Mouse (Mus musculus): ENCODE measurements at regions not wholly inside any gene's neighbourhood (a gene's known extent, or its start where the extent isn't known, plus 50 kb on each side); places are given as distances from the start of the nearest gene placed in this dataset.

DNA sequence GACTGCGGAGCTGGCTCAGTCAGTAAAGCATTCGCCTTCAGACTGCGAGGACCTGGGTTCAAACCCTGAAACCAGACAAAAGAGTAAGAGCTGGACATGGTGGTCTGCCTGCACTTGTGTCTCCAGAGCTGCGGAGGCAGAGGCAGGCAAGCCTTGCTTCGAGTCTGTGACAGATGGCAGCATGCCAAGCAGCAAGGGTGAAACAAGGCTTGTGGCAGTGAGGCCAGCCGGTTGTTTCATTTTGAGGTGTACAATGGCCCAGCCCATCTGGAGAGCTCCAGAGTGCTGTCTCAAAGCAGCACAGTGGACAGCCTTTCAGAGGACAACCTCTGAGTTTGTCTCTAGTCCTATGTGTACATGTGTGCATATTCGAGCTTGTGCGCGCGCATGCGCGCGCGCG is 225.9 kb downstream of the Prex1 start:
- no peak for DNase-seq (ENCODE audit: low spot score in 2 of 2)
- no peak overlapping the region for H3K27ac ChIP-seq
- no peak overlapping the region for H3K4me3 ChIP-seq
- TF ChIP-seq CTCF (conservative IDR thresholded peaks at IDR 0.05): no peak

DNA sequence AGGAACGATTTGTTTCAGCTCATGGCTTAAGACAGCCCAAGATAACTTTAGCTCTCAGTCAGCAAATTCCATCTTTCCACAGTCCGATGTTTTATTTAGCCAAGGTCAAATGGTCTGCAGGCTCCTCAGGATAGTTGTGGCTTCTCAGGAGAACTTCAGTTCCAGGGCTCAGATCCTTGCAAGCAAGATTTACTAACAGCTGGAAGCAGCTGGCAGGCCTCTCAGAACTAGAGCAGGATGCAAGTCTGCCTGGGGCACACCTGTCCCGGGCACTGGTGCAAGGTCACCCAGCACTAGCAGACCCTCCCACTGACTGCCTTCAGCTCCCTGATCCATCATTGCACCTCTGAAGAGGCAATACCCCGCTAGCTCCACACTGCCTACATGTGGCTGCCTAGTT is 227.8 kb downstream of the Prex1 start:
- TF ChIP-seq CTCF (conservative IDR thresholded peaks at IDR 0.05): peak; percentile 29; the same call in 1 of the 2 replicates
- no peak for DNase-seq (ENCODE audit: low spot score in 2 of 2)
- Histone ChIP-seq H3K4me3 (no peak overlapping the region), H3K27ac (no peak overlapping the region)

DNA sequence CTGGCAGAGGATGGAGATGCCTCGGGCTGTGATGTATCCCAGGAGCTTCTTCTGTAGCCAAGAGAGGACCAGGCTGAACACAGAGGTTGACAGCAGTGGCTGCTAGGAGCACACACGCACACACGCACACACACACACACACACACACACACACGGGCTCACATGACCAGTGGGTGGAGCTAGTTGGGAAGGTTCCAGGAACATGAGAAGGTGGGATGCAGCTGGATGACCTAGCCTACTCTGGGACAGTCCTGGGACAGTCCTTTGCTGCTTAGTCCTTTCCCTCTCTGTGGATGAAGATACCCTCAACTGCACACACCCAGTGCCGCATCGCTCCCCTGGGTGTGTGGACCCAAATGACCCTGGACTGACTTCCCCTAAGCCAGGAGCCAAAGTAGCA is 228.3 kb downstream of the Prex1 start:
- Histone ChIP-seq H3K4me3 (no peak overlapping the region), H3K27ac (no peak overlapping the region)
- no peak for DNase-seq (ENCODE audit: low spot score in 2 of 2)
- TF ChIP-seq CTCF (conservative IDR thresholded peaks at IDR 0.05): no peak

DNA sequence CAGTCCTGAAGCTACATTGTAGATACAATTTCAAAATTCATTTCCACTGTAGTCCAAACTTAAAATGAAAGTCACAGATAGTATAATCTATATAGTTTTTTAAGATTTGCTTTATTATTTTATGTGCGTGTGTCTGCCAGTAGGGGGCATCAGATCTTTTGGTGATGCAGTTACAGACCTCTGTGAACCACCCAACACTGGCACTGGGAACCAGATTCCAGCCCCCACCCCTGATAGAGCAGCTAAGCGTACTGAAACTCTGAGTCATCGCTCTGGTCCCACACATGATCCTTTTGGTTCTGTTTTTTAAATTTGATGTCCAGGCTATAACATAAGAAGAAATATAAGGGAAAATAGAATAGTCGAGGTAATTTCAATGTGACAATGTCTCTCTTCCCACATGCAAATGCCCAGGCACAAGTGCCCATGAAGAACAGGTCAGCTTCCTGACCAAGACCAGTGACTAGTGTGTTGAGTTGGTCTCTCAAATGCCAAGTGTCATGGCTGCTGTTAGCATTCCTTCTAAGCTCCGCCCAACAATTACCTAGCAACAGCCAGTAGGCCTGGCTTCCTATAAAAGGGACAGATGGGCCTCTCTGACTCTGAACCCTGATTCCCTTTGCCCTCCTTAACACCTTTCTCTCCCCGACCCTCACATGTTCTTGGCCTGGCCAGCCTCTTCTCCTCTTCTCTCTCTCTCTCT is 229.9 kb downstream of the Prex1 start:
- no peak overlapping the region for H3K4me3 ChIP-seq
- DNase-seq (ENCODE audit: low spot score in 2 of 2): no peak
- no peak overlapping the region for H3K27ac ChIP-seq
- TF ChIP-seq CTCF (conservative IDR thresholded peaks at IDR 0.05): peak; percentile 66

DNA sequence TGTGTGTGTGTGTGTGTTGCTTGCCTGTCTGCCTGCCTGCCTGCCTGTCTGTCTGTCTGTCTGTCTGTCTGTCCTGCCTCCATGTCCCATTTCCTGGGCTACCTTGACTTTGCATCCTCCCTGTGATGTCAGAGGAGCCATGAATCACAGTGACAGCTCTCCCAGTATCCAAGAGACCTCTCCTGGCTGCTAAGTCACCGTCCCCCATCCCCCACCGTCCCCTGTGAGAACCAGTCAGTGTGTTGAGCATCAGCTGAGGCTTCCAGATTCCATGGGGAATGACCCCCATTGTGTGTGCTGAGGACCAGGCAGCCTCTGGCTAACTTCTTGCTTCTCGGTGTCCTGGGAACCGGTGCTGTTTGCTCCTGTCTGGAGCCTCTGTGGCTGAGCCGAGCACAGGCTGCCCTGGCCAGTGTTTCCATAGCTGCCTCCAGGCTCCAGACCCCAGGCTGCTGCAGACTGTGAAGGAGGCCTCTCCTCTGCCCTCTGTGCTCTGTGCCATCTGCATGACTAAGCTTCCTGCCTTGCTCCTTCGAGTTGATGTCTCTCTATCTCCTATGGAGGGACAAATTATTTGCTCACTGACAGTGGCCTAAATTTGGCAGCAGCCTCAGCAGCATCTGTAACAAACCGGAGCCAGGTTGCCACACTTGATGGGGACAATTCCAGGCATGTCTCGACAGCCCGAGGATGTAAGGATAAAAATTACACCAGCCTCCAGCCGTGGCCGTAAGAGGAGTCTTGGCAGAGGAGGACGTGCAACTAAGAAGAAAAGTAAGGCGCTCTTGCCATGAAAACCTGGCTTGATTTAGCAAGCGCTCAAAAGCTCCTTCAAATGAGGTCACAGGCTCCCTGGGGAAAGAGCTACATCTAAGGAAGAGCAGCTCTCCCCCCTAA is 230.7 kb downstream of the Prex1 start:
- TF ChIP-seq CTCF (conservative IDR thresholded peaks at IDR 0.05): no peak
- Histone ChIP-seq H3K4me3 (no peak overlapping the region), H3K27ac (no peak overlapping the region)
- DNase-seq (ENCODE audit: low spot score in 2 of 2): no peak

DNA sequence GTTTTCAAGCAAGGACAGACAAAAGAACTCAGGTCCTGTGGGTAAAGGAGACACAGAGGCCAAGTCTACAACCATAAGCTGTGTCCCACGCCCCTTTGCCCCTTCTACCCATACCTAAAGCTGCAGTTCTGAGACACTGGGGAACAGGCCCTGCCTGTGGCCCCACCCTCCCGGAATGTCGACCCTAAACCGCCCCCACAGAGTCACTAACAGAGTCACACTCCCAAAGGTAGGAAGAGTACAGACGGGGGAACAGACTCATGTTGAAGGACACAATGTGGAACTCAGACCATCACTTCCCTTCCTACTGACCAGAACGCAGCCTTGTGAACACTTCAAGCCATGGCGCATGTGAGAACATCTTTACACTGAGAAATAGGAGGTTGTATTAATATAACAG is 231.9 kb downstream of the Prex1 start:
- no peak for DNase-seq (ENCODE audit: low spot score in 2 of 2)
- Histone ChIP-seq H3K4me3 (no peak overlapping the region), H3K27ac (no peak overlapping the region)
- no peak for TF ChIP-seq CTCF (conservative IDR thresholded peaks at IDR 0.05)

DNA sequence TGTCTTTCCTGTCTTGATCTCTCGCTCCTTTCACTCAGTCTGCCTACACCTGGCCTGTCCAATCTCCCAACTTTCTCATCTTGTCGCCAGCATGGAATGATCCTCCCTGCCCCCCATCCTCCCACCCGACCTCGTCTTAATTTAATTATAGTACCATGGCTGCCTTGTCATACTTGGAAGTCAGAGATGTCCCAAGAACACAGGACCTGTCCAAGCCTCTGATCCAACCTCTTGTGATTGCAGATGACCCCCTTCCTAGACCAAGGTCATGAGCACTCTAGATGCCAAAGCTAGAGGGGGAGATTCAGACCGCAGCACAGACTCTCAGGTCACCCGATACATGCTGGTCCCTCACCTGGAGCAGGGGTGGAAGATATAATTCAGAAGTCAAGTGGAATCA is 232.3 kb downstream of the Prex1 start:
- TF ChIP-seq CTCF (conservative IDR thresholded peaks at IDR 0.05): no peak
- Histone ChIP-seq H3K4me3 (no peak overlapping the region), H3K27ac (no peak overlapping the region)
- no peak for DNase-seq (ENCODE audit: low spot score in 2 of 2)

DNA sequence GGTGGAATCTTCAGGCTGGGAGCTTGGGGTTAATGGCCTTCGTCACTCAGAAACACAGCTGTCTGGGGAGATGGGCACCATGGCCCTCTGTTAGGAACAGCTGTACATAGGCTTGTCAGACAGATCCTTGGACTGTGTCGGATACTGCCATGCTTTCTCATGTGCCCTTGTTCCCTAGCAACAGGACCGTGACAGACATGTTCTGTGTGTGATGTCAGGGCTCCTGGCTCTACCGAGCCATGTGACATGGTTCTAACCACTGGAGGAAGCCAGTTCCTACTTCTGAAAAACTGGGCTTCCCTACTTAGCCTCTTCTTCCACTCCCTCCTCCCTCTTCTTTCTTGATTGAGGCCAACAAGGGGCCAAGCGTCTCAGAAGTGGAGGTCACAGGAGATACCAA is 232.7 kb downstream of the Prex1 start:
- no peak for DNase-seq (ENCODE audit: low spot score in 2 of 2)
- H3K27ac ChIP-seq: no peak overlapping the region
- no peak overlapping the region for H3K4me3 ChIP-seq
- TF ChIP-seq CTCF (conservative IDR thresholded peaks at IDR 0.05): no peak

DNA sequence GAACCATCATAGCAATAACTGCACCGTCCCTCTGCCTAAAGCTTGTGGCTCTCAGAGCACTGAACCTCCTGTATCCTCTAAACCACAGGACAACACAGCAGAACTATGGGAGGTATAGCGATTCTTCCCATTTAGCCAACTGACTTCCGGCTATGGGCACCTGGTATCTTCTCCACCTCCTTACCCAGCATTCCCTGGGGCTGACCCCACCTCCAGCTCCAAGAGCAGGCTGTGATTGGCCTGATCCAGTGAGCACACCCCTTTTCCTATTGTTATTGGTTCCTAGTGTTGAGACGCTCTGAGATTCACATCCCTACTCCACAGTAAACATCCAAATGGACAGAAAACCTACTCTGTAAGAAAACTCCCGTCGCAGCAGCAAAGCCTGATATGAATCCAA is 236.7 kb downstream of the Prex1 start:
- DNase-seq (ENCODE audit: low spot score in 2 of 2): no peak
- H3K4me3 ChIP-seq: no peak overlapping the region
- TF ChIP-seq CTCF (conservative IDR thresholded peaks at IDR 0.05): no peak
- no peak overlapping the region for H3K27ac ChIP-seq

DNA sequence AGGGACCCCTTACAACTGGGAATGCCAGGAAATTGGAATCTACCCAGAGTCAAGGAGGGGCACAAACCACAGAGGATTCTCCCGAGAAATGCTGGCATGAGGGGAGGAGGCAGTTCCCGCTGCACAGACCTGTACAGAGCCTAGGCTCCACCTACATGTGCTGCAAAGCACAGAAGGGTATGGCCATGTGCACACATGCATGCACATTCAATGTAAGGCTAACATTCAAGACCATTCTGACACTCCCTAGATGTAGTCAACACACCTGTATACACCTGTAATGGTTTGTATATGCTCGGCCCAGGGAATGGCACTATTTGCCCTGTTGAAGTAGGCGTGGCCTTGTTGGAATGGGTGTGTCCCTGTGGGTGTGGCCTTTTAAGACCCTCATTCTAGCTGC is 238.0 kb downstream of the Prex1 start:
- DNase-seq (ENCODE audit: low spot score in 2 of 2): no peak
- no peak overlapping the region for H3K4me3 ChIP-seq
- H3K27ac ChIP-seq: no peak overlapping the region
- no peak for TF ChIP-seq CTCF (conservative IDR thresholded peaks at IDR 0.05)

DNA sequence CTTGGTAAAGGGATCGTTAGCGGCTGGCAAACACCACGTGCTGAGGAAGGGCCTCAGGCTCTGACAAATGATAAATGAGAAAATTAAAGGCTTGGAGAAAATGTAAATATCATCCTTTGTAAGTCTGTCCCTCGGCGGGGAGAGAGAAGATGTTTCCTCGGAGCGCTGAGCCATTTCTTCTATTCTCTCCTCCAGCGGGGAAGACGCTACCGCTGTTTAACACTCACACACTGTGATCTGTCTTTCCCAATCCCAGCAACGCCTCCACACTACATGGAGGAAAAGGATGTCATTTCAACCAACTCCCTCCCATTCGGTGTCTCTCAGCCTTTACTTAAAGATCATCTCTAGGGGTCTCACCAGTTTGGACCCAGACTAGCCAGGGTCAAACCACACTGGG is 239.0 kb downstream of the Prex1 start:
- TF ChIP-seq CTCF (conservative IDR thresholded peaks at IDR 0.05): no peak
- Histone ChIP-seq H3K4me3 (no peak overlapping the region), H3K27ac (peak overlapping the region; percentile 14; the same call in 1 of the 2 replicates)
- no peak for DNase-seq (ENCODE audit: low spot score in 2 of 2)

DNA sequence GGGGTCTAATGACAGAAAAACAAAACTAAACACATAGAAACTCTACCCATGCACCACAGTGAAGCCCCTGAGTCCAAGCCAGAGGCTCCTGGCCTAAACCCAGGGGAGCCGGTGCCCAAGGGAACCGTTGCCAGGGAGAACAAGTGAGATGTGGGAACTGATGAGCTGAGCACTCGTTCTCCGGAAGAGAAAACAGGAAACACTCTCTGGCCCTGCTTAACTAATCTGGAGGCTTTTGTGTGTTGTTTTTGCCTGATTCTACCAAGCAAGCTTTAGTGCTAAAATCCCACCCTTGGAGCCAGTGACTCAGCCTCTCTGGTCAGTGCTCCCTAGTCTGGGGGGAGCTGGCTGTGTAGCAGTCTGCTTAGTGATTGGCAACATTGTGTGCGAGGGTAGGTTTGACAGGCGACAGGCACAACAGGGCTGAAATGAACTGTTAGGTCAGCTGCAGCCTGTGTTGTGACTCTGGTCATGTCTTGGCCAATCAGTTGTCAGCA is 242.3 kb downstream of the Prex1 start:
- DNase-seq (ENCODE audit: low spot score in 2 of 2): peak; percentile 32 to 55
- peak overlapping the region; percentile 80 for H3K27ac ChIP-seq

DNA sequence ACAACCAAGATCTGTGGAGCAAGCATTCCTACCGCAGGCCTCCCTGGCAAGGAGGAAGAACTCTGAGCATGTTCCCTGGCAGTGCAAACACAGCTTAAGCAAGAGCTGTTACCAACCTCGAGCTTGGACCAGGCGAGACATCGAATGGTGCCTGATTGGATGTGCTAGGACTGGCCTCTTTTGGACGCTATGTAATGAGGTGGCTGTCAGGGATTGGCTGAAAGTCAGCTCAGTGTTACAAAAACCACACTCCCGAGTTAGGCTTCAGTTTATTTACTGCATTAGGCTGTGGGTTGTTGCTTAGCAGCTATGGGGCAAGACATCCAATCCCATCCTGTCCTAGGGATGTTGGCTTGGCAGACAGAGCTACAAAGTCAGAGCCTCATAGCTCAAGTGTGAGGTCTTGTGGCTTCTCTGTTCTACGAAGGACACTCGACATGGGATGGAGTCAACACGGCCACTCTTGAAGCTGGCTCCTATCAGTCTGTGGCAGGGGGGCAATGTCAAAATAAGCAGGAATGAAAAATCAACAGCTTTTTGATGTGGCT is 244.5 kb downstream of the Prex1 start:
- H3K4me3 ChIP-seq: no peak overlapping the region
- TF ChIP-seq CTCF (conservative IDR thresholded peaks at IDR 0.05): no peak
- no peak overlapping the region for H3K27ac ChIP-seq
- DNase-seq (ENCODE audit: low spot score in 2 of 2): no peak

More for the DNA sequence above, 242.3 kb downstream of the Prex1 start:
- H3K4me3 ChIP-seq: no peak overlapping the region
- TF ChIP-seq CTCF (conservative IDR thresholded peaks at IDR 0.05): no peak
